Mouse (Mus musculus): ENCODE data around the gene AC161166.1.

AC161166.1 gene

DNA sequence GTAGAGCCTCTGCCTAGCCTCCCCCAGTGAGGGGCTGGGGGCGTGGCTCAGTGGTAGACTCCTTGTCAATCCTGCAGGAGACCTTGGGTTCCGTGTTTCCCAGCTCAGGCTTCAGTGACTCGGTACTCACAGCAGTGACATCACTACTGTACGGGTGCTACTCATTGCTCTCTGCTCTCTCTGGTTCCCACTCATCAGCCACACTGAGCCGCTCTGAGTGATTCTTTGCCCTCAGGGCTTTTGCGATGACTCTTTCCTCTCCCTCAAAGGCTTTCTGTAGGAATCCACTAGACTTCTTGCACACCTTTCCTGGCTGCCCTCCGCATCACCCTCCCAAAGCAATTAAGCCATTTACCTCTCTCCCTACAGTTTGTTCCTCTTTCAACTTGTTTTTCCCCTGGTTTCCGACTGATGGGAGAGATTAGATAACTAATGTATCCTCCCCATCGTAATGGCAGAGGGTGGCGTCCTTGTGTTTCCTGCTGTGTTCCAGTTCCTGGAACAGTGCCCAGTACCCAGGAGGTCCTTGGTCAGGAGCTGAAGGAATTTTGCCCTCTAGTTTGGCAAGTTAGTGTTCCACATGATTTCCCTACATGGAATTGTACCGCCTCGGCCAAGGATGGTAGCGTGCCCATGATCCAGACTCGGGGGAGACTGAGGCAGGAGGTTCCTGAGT lies 50.7 kb downstream of the AC161166.1 start:
- in situ Hi-C loops (cut with MseI, MboI), result no loop called here
